Mouse (Mus musculus): ENCODE data around the gene Gp5. TPM values are rescaled to one million over a fixed set of nuclear protein-coding genes. Genes with fewer than 3 reads are reported as not detected.

Gp5 gene
- total and polyA plus RNA-seq, 3 experiments, result 59.2 to 63.1 TPM; not detected in 1

GRCm38 (mm10) chr16:30280676-30281297, 29.8 kb downstream of the Gp5 start:
- Histone ChIP-seq H3K79me2 (ENCODE audit: control insufficient read depth, insufficient read depth, low read length, poor library complexity) (no peaks in the 10 kb centered on the region), H3K27me3 (ENCODE audit: control insufficient read depth in 1 of 2, insufficient read depth in 2 of 2, low read length in 2 of 2) (peaks cover 3 to 10% of the 10 kb centered on the region in 2 experiments), H3K36me3 (ENCODE audit: control insufficient read depth in 1 of 2, insufficient read depth in 2 of 2, low read length in 2 of 2) (no peaks in the 10 kb centered on the region), H3K4me1 (ENCODE audit: control insufficient read depth in 1 of 2, insufficient read depth in 2 of 2, low read length in 2 of 2) (peaks cover 0 to 3% of the 10 kb centered on the region in 2 experiments; a peak in 1 of 4 replicates), H3K27ac (ENCODE audit: control insufficient read depth, low read depth, low read length) (no peak overlapping the region), H3K9me3 (replicated peaks; ENCODE audit: insufficient read depth, low read length) (no peaks in the 10 kb centered on the region), H3K4me3 (ENCODE audit: control insufficient read depth in 1 of 2, insufficient read depth in 1 of 2, low read depth in 2 of 2, low read length in 2 of 2) (no peak overlapping the region), H3K9ac (ENCODE audit: control insufficient read depth, low read depth, low read length, poor library complexity, severe bottlenecking) (no peak overlapping the region)
- no peak for TF ChIP-seq TBP (IDR thresholded peaks at IDR 0.05; ENCODE audit: low read depth, low read length)
- TF ChIP-seq KAT2A (conservative IDR thresholded peaks at IDR 0.05; ENCODE audit: low read depth, low read length), result no peak
- TF ChIP-seq GABPA (IDR thresholded peaks at IDR 0.05; ENCODE audit: low read depth, low read length), result no peak
- no peak for TF ChIP-seq POLR2AphosphoS2 (IDR thresholded peaks at IDR 0.05; ENCODE audit: low read length)
- TF ChIP-seq TAL1 (IDR thresholded peaks at IDR 0.05; ENCODE audit: low read length), result no peak
- TF ChIP-seq EP300 (IDR thresholded peaks at IDR 0.05; ENCODE audit: low read depth in 1 of 2, low read length in 2 of 2), result no peak
- no peak for TF ChIP-seq MAFK (IDR thresholded peaks at IDR 0.05; ENCODE audit: borderline replicate concordance, low read depth, low read length)
- TF ChIP-seq MAZ (IDR thresholded peaks at IDR 0.05; ENCODE audit: low read depth, low read length), result no peak
- TF ChIP-seq ZKSCAN1 (IDR thresholded peaks at IDR 0.05; ENCODE audit: low read depth, low read length), result no peak
- no peak for TF ChIP-seq CTCF (IDR thresholded peaks at IDR 0.05 in 2 of 3, conservative IDR thresholded peaks at IDR 0.05 in 1 of 3; ENCODE audit: control insufficient read depth in 1 of 3, insufficient read depth in 1 of 3, low read depth in 2 of 3, low read length in 3 of 3, poor library complexity in 1 of 3, severe bottlenecking in 1 of 3)
- no peak for TF ChIP-seq MAX (IDR thresholded peaks at IDR 0.05; ENCODE audit: low read length)
- no peak for TF ChIP-seq ETS1 (IDR thresholded peaks at IDR 0.05; ENCODE audit: low read depth, low read length)
- no peak for TF ChIP-seq MYB (IDR thresholded peaks at IDR 0.05; ENCODE audit: low read depth, low read length)
- no peak for TF ChIP-seq UBTF (IDR thresholded peaks at IDR 0.05; ENCODE audit: borderline replicate concordance, insufficient read depth, low read depth, low read length)
- no peak for TF ChIP-seq CHD1 (IDR thresholded peaks at IDR 0.05; ENCODE audit: low read depth, low read length)
- no peak for TF ChIP-seq HCFC1 (IDR thresholded peaks at IDR 0.05; ENCODE audit: low read depth, low read length)
- TF ChIP-seq ELF1 (IDR thresholded peaks at IDR 0.05; ENCODE audit: low read depth, low read length), result no peak
- TF ChIP-seq BHLHE40 (IDR thresholded peaks at IDR 0.05; ENCODE audit: borderline replicate concordance, low read depth, low read length), result no peak
- no peak for TF ChIP-seq RAD21 (IDR thresholded peaks at IDR 0.05; ENCODE audit: low read depth, low read length)
- DNase-seq (ENCODE audit: low read depth, low spot score), result no peak

GRCm38 (mm10) chr16:30278406-30278805, 32.2 kb downstream of the Gp5 start:
- DNase-seq (ENCODE audit: low read depth, low spot score), result no peak
- Histone ChIP-seq H3K9me3 (replicated peaks; ENCODE audit: insufficient read depth, low read length) (no peaks in the 10 kb centered on the region), H3K79me2 (ENCODE audit: control insufficient read depth, insufficient read depth, low read length, poor library complexity) (no peaks in the 10 kb centered on the region), H3K27me3 (ENCODE audit: control insufficient read depth in 1 of 2, insufficient read depth in 2 of 2, low read length in 2 of 2) (peaks cover 0 to 10% of the 10 kb centered on the region in 2 experiments; a peak in 3 of 4 replicates), H3K4me1 (ENCODE audit: control insufficient read depth in 1 of 2, insufficient read depth in 2 of 2, low read length in 2 of 2) (peaks cover 0 to 5% of the 10 kb centered on the region in 2 experiments; a peak in 1 of 4 replicates), H3K9ac (ENCODE audit: control insufficient read depth, low read depth, low read length, poor library complexity, severe bottlenecking) (no peak overlapping the region), H3K36me3 (ENCODE audit: control insufficient read depth in 1 of 2, insufficient read depth in 2 of 2, low read length in 2 of 2) (no peaks in the 10 kb centered on the region), H3K4me3 (ENCODE audit: control insufficient read depth in 1 of 2, insufficient read depth in 1 of 2, low read depth in 2 of 2, low read length in 2 of 2) (no peak overlapping the region), H3K27ac (ENCODE audit: control insufficient read depth, low read depth, low read length) (no peak overlapping the region)
- no peak for TF ChIP-seq EP300 (IDR thresholded peaks at IDR 0.05; ENCODE audit: low read depth in 1 of 2, low read length in 2 of 2)
- TF ChIP-seq BHLHE40 (IDR thresholded peaks at IDR 0.05; ENCODE audit: borderline replicate concordance, low read depth, low read length), result no peak
- TF ChIP-seq MAZ (IDR thresholded peaks at IDR 0.05; ENCODE audit: low read depth, low read length), result no peak
- no peak for TF ChIP-seq CHD1 (IDR thresholded peaks at IDR 0.05; ENCODE audit: low read depth, low read length)
- no peak for TF ChIP-seq USF1 (IDR thresholded peaks at IDR 0.05; ENCODE audit: low read depth, low read length)
- TF ChIP-seq POLR2AphosphoS2 (IDR thresholded peaks at IDR 0.05; ENCODE audit: low read length), result no peak
- TF ChIP-seq MXI1 (IDR thresholded peaks at IDR 0.05; ENCODE audit: low read depth, low read length), result no peak
